8 mouse cellular contexts compared by ENCODE assay signal in the genomic region with DNA sequence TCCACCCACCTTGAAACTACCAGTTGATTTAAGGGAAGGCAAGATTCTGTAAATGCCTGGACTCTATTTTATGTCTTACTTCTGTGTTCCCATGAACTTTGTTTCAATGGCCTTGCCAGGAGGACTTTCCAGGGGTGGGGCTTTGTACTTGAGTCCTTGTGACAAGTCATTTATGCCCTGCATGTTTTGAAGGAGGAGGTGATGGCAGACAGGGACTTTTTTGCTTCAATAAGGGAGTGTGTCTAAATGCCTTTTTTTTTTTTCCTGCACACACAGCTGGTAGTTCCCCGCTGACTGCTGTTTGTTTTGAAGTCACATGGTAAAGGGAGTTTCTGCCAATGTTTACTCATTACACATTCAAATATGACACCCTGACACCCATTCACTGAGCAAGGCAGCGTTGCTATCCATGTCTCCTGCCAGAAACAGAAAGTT.
DNase-seq lines count a peak whose midpoint lies in the region; ATAC-seq and TF ChIP-seq lines count a peak whose summit lies in the region.

No protein-coding gene starts in this region.

- 23% methylated on average over 2 of the region's 2 CpGs for WGBS in heart, adult 2 months

- TF ChIP-seq CTCF in heart, adult 2 months (IDR thresholded peaks at IDR 0.05), result no peak

- H3K9ac ChIP-seq in heart, adult 2 months (ENCODE audit: low read depth, low read length), result no peak overlapping the region

- intact Hi-C loops in heart, adult 2 months (cut with DNase I), result no loop called here
- intact Hi-C loops in heart, postnatal 25 days (cut with DNase I), result no loop called here
- intact Hi-C loops in heart, postnatal 14 days (cut with DNase I), result no loop called here

- H3K79me2 ChIP-seq in heart, adult 2 months (replicated peaks; ENCODE audit: control insufficient read depth, insufficient read depth, low read length), result no peaks in the 10 kb centered on the region

- H3K36me3 ChIP-seq in heart, adult 2 months (ENCODE audit: control insufficient read depth, insufficient read depth, low read length), result peaks cover 3% of the 10 kb centered on the region

- no peak for TF ChIP-seq POLR2A in heart, adult 2 months (IDR thresholded peaks at IDR 0.05; ENCODE audit: insufficient read depth, low read depth, low read length)

- no peaks in the 10 kb centered on the region; the same call in 1 of the 2 replicates for H3K4me1 ChIP-seq in heart, adult 2 months (ENCODE audit: control insufficient read depth, insufficient read depth, low read length)

- TF ChIP-seq EP300 in heart, adult 2 months (IDR thresholded peaks at IDR 0.05; ENCODE audit: insufficient read depth, low read depth, low read length), result no peak

- peak in 1 of 2 experiments; percentile 37 for DNase-seq in heart, adult 2 months
- DNase-seq in heart, postnatal 25 days (ENCODE audit: low spot score), result no peak
- DNase-seq in heart, postnatal 14 days, result peak; percentile 10 to 14
- DNase-seq in lung, adult 18-20 months, result peak; percentile 52 to 70
- DNase-seq in thymus, postnatal 14 days, result peak; percentile 58
- no peak for DNase-seq in layer of hippocampus, adult 9-10 months (ENCODE audit: low spot score)
- no peak for DNase-seq in cerebellum, adult 8-10 months

- no peaks in the 10 kb centered on the region for H3K27me3 ChIP-seq in heart, adult 2 months (ENCODE audit: control insufficient read depth, insufficient read depth, low read length)

- peak; percentile 82 for ATAC-seq in activated CD4-positive, CD25-positive, alpha-beta regulatory T cell, adult 4 months

- H3K4me3 ChIP-seq in heart, adult 2 months, result no peak overlapping the region

- H3K27ac ChIP-seq in heart, adult 2 months, result peak overlapping the region; percentile 43

Comparison
In these comparisons a context has a peak if more than half of its experiments do, and no peak if none do; other contexts are left out.
1. DNase-seq: peak in heart, postnatal 14 days (2 of 2), lung, adult 18-20 months (2 of 2) and thymus, postnatal 14 days (single experiment); none in heart, postnatal 25 days (single experiment), layer of hippocampus, adult 9-10 months (single experiment) and cerebellum, adult 8-10 months (single experiment).